Mouse (Mus musculus): Measurements from ENCODE around the gene Pgam2.

GRCm38 (mm10) chr11:5837251-5838246 is 34.0 kb upstream of the Pgam2 start, which contains the start of gene Polm:
- TF ChIP-seq POLR2A (IDR thresholded peaks at IDR 0.05; ENCODE audit: control insufficient read depth, extremely low read depth, insufficient read depth, low read length, poor library complexity) (peak; percentile 52), CTCF (IDR thresholded peaks at IDR 0.05; ENCODE audit: borderline replicate concordance, control insufficient read depth, extremely low read depth, insufficient read depth, low read length, poor library complexity) (peak; percentile 58; the same call in 1 of the 2 replicates)
